Mouse (Mus musculus) liver, embryonic 12.5 days (tissue): ENCODE measurements around the gene Ano10. TPM values are rescaled to one million over a fixed set of nuclear protein-coding genes. Genes with fewer than 3 reads are reported as not detected.

Experiments used
- ATAC-seq: fragments of 200-750 bp; cut with Nextera tagmentation; 2 replicates; pipeline ENCODE4 v1.8.0; 2017; ENCODE audit warnings: moderate number of reproducible peaks, mild to moderate bottlenecking, moderate library complexity
- H3K27ac ChIP-seq: fragments of 300-500 bp; sonication (generic); 2 replicates; pipeline ENCODE4 v1.5.1; 2016; ENCODE audit warnings: mild to moderate bottlenecking
- H3K27me3 ChIP-seq: fragments of 300-500 bp; sonication (generic); replicated peaks from 2 replicates; pipeline ENCODE4 v1.6.1; 2016; ENCODE audit warnings: mild to moderate bottlenecking, moderate library complexity
- H3K36me3 ChIP-seq: fragments of 300-500 bp; sonication (generic); 2 replicates; pipeline ENCODE4 v1.6.1; 2016; ENCODE audit warnings: mild to moderate bottlenecking, moderate library complexity
- H3K4me1 ChIP-seq: fragments of 300-500 bp; sonication (generic); 2 replicates; pipeline ENCODE4 v1.6.1; 2016
- H3K4me2 ChIP-seq: fragments of 300-500 bp; sonication (generic); 2 replicates; pipeline ENCODE4 v1.6.1; 2016; ENCODE audit warnings: mild to moderate bottlenecking, moderate library complexity
- H3K4me3 ChIP-seq: fragments of 300-500 bp; sonication (generic); 2 replicates; pipeline ENCODE4 v1.5.1; 2016; ENCODE audit warnings: mild to moderate bottlenecking, moderate library complexity
- H3K9ac ChIP-seq: fragments of 300-500 bp; sonication (generic); 2 replicates; pipeline ENCODE4 v1.6.1; 2016; ENCODE audit warnings: mild to moderate bottlenecking, moderate library complexity
- H3K9me3 ChIP-seq: fragments of 300-500 bp; sonication (generic); replicated peaks from 2 replicates; pipeline ENCODE4 v1.6.1; 2016; ENCODE audit warnings: mild to moderate bottlenecking, moderate library complexity
- WGBS: fragments of 180-500 bp; shearing (Covaris S2); methylation state at CpG from one replicate; pipeline ENCODE4 v1.1.7; 2016; ENCODE audit not compliant: insufficient replicate concordance; 5-methylcytosine and 5-hydroxymethylcytosine counted together
- polyA plus RNA-seq: library from polyadenylated mRNA; unstranded; fragments of >200 nt; fragmentation: Nextera tagmentation; extraction: Ambion mirVana; gene quantifications from 2 replicates; pipeline ENCODE4 v1.2.1, GENCODE M21; 2016

Gene Ano10
- polyA plus RNA-seq, 1 experiment from 2014 or later, result 10.9 TPM

GRCm38 (mm10) chr9:122269256-122270041 lies 24.8 kb downstream of the Ano10 start:
- no peaks in the 10 kb centered on the region for H3K27me3 ChIP-seq
- H3K36me3 ChIP-seq, result peaks cover 6% of the 10 kb centered on the region; the same call in 1 of the 2 replicates
- H3K9ac ChIP-seq, result no peak overlapping the region
- no peak for ATAC-seq
- H3K27ac ChIP-seq, result no peak overlapping the region
- no peaks in the 10 kb centered on the region for H3K4me1 ChIP-seq
- no peaks in the 10 kb centered on the region for H3K9me3 ChIP-seq
- H3K4me3 ChIP-seq, result no peak overlapping the region
- no peak overlapping the region for H3K4me2 ChIP-seq
- WGBS, result 56% methylated on average over 3 of the region's 3 CpGs

DNA sequence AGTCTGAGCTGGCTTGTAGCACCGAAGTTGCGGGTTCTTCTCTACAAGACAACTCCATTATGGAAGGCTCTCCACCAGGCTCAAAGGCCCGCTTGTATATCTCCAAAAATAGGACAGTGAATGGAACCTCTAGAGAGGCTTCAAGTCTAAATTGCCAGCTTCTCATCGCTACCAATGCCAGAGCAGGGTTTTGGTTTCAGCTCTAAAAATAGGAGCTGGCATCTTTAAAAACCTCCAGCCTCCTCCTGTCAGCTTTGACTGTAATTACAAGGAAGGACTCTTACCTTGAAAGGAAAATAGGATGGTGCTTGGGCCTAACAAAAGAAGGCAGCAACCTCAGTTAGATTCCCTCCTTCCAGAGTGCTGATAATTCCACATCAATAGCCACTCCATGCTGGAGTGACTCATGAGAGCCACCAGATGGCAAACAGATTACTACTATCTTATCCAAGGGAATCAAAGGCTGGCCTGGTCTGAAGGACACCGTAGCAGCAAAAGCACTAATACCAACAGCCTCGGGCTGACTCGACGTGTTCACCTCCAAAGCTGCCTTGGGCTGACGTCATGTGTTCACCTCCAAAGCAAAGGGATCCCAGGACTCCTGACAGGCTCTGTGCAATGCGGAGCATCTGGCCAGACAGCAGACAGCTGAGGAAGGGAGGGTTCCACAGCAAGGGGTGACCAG lies 28.6 kb downstream of the Ano10 start:
- Histone ChIP-seq H3K9me3 (no peaks in the 10 kb centered on the region), H3K27ac (no peak overlapping the region), H3K4me2 (no peak overlapping the region), H3K27me3 (no peaks in the 10 kb centered on the region), H3K9ac (no peak overlapping the region), H3K4me3 (no peak overlapping the region), H3K36me3 (peaks cover 10% of the 10 kb centered on the region; the same call in 1 of the 2 replicates), H3K4me1 (no peaks in the 10 kb centered on the region)
- WGBS, result 71% methylated on average over 10 of the region's 10 CpGs
- no peak for ATAC-seq

- H3K27ac ChIP-seq, result no peak overlapping the region
- ATAC-seq, result no peak
- H3K4me2 ChIP-seq, result no peak overlapping the region
- peaks cover 10% of the 10 kb centered on the region; the same call in 1 of the 2 replicates for H3K36me3 ChIP-seq
- no peak overlapping the region for H3K4me3 ChIP-seq
- H3K27me3 ChIP-seq, result no peaks in the 10 kb centered on the region
- no peaks in the 10 kb centered on the region for H3K4me1 ChIP-seq
- no peaks in the 10 kb centered on the region for H3K9me3 ChIP-seq
- H3K9ac ChIP-seq, result no peak overlapping the region
These were observed 31.1 kb downstream of the Ano10 start for GRCm38 (mm10) chr9:122263140-122263539.

DNA sequence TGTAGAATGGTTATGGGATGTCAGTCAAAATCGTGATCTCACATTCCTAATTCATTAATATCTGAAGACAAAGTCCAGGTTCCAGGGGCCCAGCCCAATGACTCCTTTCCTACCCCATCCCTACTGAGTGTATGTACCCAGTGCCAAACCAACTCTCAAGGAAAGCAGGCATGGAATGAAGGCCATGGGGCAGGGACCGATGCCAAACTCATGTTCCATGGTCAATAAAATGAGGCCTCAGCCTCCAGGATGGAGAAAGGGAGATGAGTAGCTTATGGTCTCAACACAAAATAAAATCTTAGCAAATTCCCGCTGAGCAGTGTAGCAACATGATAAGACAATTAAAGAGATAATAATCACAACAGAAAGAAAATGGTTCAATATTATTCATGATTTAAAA lies 39.8 kb downstream of the Ano10 start:
- no peaks in the 10 kb centered on the region for H3K9me3 ChIP-seq
- H3K9ac ChIP-seq, result no peak overlapping the region
- no peaks in the 10 kb centered on the region for H3K4me1 ChIP-seq
- no peak overlapping the region for H3K4me3 ChIP-seq
- peaks cover 5% of the 10 kb centered on the region; the same call in 1 of the 2 replicates for H3K36me3 ChIP-seq
- H3K27me3 ChIP-seq, result no peaks in the 10 kb centered on the region
- no peak overlapping the region for H3K4me2 ChIP-seq
- no peak overlapping the region for H3K27ac ChIP-seq
- ATAC-seq, result no peak
- WGBS, result 68% methylated on average over 3 of the region's 3 CpGs

- no peak overlapping the region for H3K4me3 ChIP-seq
- no peak overlapping the region for H3K9ac ChIP-seq
These were observed 42.1 kb downstream of the Ano10 start for GRCm38 (mm10) chr9:122252113-122252512.

GRCm38 (mm10) chr9:122248168-122248567 lies 46.1 kb downstream of the Ano10 start:
- 41% methylated on average over 8 of the region's 8 CpGs for WGBS
- Histone ChIP-seq H3K4me2 (no peak overlapping the region), H3K4me1 (no peaks in the 10 kb centered on the region), H3K4me3 (no peak overlapping the region), H3K36me3 (no peaks in the 10 kb centered on the region; the same call in 1 of the 2 replicates), H3K27ac (no peak overlapping the region), H3K9me3 (no peaks in the 10 kb centered on the region), H3K9ac (no peak overlapping the region), H3K27me3 (no peaks in the 10 kb centered on the region)
- ATAC-seq, result no peak

More at GRCm38 (mm10) chr9:122252113-122252512, 42.1 kb downstream of the Ano10 start:
- no peak overlapping the region for H3K4me2 ChIP-seq
- no peaks in the 10 kb centered on the region for H3K9me3 ChIP-seq
- H3K27me3 ChIP-seq, result no peaks in the 10 kb centered on the region
- no peak for ATAC-seq
- no peak overlapping the region for H3K27ac ChIP-seq
- WGBS, result 43% methylated on average over 1 of the region's 1 CpGs
- no peaks in the 10 kb centered on the region for H3K4me1 ChIP-seq
- peaks cover 5% of the 10 kb centered on the region; the same call in 1 of the 2 replicates for H3K36me3 ChIP-seq

DNA sequence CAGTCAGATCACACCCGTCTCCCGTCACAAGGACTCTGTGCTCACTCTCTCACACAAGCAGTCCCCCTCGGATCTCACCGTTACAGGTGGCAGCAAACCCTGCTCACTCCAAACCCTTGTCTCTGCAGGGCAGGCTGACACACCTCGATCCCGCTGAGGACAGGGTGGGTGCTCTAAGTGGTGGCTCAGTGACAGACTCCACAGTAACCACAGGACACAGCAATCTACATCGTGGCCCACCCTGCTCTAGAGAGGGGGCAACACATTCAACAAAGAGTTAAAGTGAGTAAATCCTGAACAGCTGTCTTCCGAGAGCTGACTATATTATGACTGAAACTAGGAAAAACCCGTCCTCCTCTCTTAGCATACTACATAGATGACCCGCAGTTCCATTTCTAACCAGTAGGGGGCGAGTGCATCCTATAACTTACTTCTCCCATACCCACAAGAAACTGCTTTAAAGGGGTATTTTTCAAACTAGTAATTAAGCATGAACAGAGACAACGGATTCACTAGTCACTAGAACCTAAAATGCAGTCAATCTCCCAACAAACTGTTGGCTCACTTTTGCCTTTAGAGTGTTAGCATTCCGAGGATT lies 46.7 kb downstream of the Ano10 start:
- H3K36me3 ChIP-seq, result no peaks in the 10 kb centered on the region; the same call in 1 of the 2 replicates
- no peaks in the 10 kb centered on the region for H3K4me1 ChIP-seq
- no peak overlapping the region for H3K4me3 ChIP-seq
- H3K9me3 ChIP-seq, result no peaks in the 10 kb centered on the region
- peak; percentile 31; the same call in 1 of the 2 replicates for ATAC-seq
- no peak overlapping the region for H3K9ac ChIP-seq
- 37% methylated on average over 13 of the region's 13 CpGs for whole genome bisulfite sequencing
- no peak overlapping the region for H3K27ac ChIP-seq
- H3K4me2 ChIP-seq, result no peak overlapping the region
- H3K27me3 ChIP-seq, result no peaks in the 10 kb centered on the region

- ATAC-seq, result no peak
- Histone ChIP-seq H3K36me3 (no peaks in the 10 kb centered on the region), H3K27ac (no peak overlapping the region), H3K4me2 (no peak overlapping the region), H3K9me3 (no peaks in the 10 kb centered on the region), H3K27me3 (no peaks in the 10 kb centered on the region), H3K4me3 (no peak overlapping the region), H3K4me1 (no peaks in the 10 kb centered on the region), H3K9ac (no peak overlapping the region)
- 63% methylated on average over 8 of the region's 8 CpGs for WGBS
These were observed 48.3 kb downstream of the Ano10 start for GRCm38 (mm10) chr9:122245879-122246278.

- no peak for ATAC-seq
- WGBS, result 56% methylated on average over 4 of the region's 4 CpGs
- Histone ChIP-seq H3K4me3 (no peak overlapping the region), H3K27me3 (no peaks in the 10 kb centered on the region), H3K4me2 (no peak overlapping the region), H3K4me1 (no peaks in the 10 kb centered on the region), H3K9me3 (no peaks in the 10 kb centered on the region), H3K27ac (no peak overlapping the region), H3K9ac (no peak overlapping the region), H3K36me3 (no peaks in the 10 kb centered on the region)
These were observed 48.8 kb downstream of the Ano10 start for GRCm38 (mm10) chr9:122245471-122245870.

DNA sequence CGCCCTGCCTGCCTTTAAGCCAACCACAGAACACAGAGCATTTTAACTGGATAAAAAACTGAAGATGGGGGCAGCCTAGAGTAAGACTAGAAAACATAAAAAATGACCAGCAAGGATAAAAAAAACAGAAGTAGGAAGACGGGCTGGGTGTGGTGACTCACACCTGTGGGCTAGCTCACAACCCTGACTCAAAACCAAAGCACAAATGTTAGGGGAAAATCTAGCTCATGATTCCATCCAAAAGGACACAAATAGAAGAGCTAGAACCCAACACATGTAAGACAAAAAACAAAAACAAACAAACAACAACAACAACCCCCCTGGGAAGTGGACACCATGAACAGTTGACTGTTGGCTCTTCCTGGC lies 49.4 kb downstream of the Ano10 start:
- H3K4me2 ChIP-seq, result no peak overlapping the region
- no peaks in the 10 kb centered on the region for H3K36me3 ChIP-seq
- H3K27ac ChIP-seq, result no peak overlapping the region
- H3K4me3 ChIP-seq, result no peak overlapping the region
- H3K4me1 ChIP-seq, result no peaks in the 10 kb centered on the region
- H3K9me3 ChIP-seq, result no peaks in the 10 kb centered on the region
- no peak overlapping the region for H3K9ac ChIP-seq
- 7% methylated on average over 2 of the region's 2 CpGs for WGBS
- no peaks in the 10 kb centered on the region for H3K27me3 ChIP-seq
- no peak for ATAC-seq

DNA sequence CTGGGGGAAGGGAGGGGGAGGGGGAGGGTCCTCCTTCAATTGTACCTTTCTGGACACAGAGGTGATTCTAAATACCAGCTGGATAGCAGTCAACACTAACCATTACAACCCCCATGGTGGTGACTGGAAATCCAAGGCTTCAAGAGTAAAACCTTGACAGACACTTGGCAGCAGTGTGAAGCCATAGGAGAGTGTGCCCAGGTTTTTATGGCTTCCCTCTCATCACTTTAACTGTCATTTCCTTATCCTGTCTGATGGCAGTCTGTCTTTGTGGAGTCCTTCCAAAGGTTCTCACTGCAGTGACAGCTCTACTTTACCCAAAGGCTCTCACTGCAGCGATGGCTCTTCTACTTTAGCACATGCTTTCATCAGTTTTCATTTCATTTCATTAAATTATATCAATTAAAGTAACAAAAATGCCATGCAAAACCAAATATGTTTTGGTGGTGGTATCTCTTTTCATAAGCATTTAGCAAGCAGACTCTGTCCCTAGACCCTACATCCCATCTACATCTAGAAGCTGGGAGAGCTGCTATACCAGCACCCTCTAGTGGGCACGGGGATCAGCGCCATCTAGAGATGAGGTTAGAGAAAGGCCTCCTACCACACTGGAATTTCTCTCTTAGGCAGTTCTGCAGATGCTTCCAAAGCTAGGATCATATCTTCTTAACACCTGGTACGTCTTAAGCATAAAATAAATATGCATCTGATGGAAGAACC lies 50.0 kb downstream of the Ano10 start:
- Histone ChIP-seq H3K27me3 (no peaks in the 10 kb centered on the region), H3K36me3 (no peaks in the 10 kb centered on the region), H3K4me3 (no peak overlapping the region), H3K4me1 (no peaks in the 10 kb centered on the region), H3K9ac (no peak overlapping the region), H3K27ac (no peak overlapping the region), H3K4me2 (no peak overlapping the region), H3K9me3 (no peaks in the 10 kb centered on the region)
- WGBS, result 27% methylated on average over 4 of the region's 4 CpGs
- ATAC-seq, result no peak

- Histone ChIP-seq H3K27me3 (no peaks in the 10 kb centered on the region), H3K4me1 (no peaks in the 10 kb centered on the region), H3K36me3 (no peaks in the 10 kb centered on the region), H3K9ac (no peak overlapping the region), H3K4me2 (no peak overlapping the region), H3K27ac (no peak overlapping the region), H3K4me3 (no peak overlapping the region), H3K9me3 (no peaks in the 10 kb centered on the region)
- 24% methylated on average over 1 of the region's 1 CpGs for WGBS
- ATAC-seq, result no peak
These were observed 50.9 kb downstream of the Ano10 start for GRCm38 (mm10) chr9:122243297-122243696.
